Mouse (Mus musculus): ENCODE measurements around the gene Prrc2a.

- no peak for TF ChIP-seq CTCF (IDR thresholded peaks at IDR 0.05; ENCODE audit: insufficient read depth, low read depth, low read length)
- no peak for TF ChIP-seq POLR2A (IDR thresholded peaks at IDR 0.05; ENCODE audit: insufficient read depth, low read depth, low read length)
Observed at GRCm38 (mm10) chr17:35154616-35155015, 10.1 kb downstream of the Prrc2a start.
